Mouse (Mus musculus) stomach, postnatal 0 days (tissue): Measurements from ENCODE around the gene Cdk5rap2.

Experiments
- CTCF ChIP-seq: IDR thresholded peaks from 2 replicates; pipeline ENCODE4 v1.5.1; 2016; ENCODE audit warnings: antibody characterized with exemption, low read depth, mild to moderate bottlenecking, moderate library complexity
- EP300 ChIP-seq: optimal IDR thresholded peaks from 2 replicates; pipeline ENCODE3; 2016; ENCODE audit warnings: antibody characterized with exemption

DNA sequence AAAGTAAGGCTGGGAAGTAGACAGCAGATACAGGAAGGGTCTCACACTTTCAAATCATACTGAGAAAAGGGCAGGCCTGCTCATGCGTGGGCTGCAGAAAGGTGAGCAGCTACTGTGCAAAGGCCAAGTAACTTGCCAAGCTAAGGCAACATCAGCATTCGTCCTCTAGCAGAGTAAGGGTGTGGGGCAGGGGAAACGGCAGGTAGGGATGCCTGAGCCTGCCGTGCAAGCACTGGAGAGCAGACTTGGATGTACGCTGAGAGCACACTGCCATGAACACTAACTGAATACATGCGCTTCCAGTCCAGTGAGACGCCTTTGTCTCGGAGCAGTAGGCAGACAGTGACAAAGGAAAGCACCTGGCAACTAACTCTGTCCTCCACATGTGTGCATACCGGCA, 127.1 kb downstream of the Cdk5rap2 start:
- TF ChIP-seq CTCF, result no peak
- TF ChIP-seq EP300, result no peak
